ENCODE assay signal across 8 mouse cellular contexts in the genomic region with DNA sequence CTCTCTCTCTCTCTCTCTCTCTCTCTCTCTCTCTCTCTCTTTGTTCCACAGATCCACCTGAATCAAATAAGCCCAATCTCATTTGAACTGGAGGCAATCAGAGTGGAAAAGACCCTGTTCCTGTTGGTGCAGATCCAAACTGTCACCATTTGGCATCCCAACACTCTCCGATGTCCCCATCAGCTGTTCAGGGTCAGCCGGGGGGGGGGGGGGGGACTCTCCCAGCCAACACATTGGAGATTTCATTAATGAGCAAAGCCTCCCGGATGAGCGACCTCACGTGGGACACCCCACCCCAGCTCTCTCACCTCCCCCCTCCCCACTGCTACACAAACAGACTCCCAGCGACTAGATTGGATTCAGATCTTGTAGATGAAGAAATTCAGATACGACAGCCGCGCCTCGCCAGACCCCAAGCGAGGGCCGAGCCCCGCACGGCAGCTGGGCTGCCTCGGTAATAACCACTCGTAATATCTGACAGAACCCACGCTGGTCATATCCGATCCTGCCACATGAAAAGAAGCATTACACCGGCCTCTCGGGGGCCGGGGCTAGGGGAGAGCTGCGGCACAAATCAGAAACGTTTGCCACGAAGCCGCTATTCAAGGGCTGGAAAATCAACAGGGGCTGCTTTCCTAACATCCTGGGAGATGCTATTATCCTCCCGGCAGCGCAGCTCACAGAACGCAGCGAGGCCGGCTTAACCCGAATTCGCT.
DNase-seq lines count a peak whose midpoint lies in the region; ATAC-seq lines count a peak whose summit lies in the region.
"Had no signal": no experiment of that assay in that cellular context is flagged by ENCODE, and none has a peak within 500 bp of the region (broad histone marks: within the 10 kb centered on the region; RNA-seq: fewer than 3 reads in every experiment).

No protein-coding gene starts in this region.

- no peaks in the 10 kb centered on the region; the same call in 1 of the 2 replicates for H3K27me3 ChIP-seq in lung, embryonic 16.5 days (ENCODE audit: control insufficient read depth, insufficient read depth, low read depth, low read length)
- no peaks in the 10 kb centered on the region for H3K27me3 ChIP-seq in forebrain, embryonic 16.5 days (replicated peaks; ENCODE audit: control insufficient read depth, insufficient read depth, low read length)
- H3K27me3 ChIP-seq in midbrain, embryonic 10.5 days (ENCODE audit: low read depth, poor library complexity, severe bottlenecking) = peaks cover 99% of the 10 kb centered on the region

- no peaks in the 10 kb centered on the region for H3K9me3 ChIP-seq in lung, embryonic 16.5 days (ENCODE audit: control insufficient read depth, low read length)
- no peaks in the 10 kb centered on the region for H3K9me3 ChIP-seq in forebrain, embryonic 16.5 days (ENCODE audit: control insufficient read depth, low read length)
- H3K9me3 ChIP-seq in midbrain, embryonic 10.5 days (replicated peaks) = no peaks in the 10 kb centered on the region

- DNase-seq in lung, adult 18-20 months = no peak
- DNase-seq in midbrain, embryonic 10.5 days (ENCODE audit: low spot score) = peak; percentile 44
- DNase-seq in urinary bladder, postnatal 4 days (ENCODE audit: low spot score in 2 of 2) = no peak
- no peak for DNase-seq in MN1 (ENCODE audit: low spot score)

- H3K9ac ChIP-seq in lung, embryonic 16.5 days (ENCODE audit: low read length) = peak overlapping the region; percentile 31; the same call in 1 of the 2 replicates
- H3K9ac ChIP-seq in forebrain, embryonic 16.5 days (replicated peaks; ENCODE audit: low read depth, low read length) = peak overlapping the region; percentile 35

- H3K4me3 ChIP-seq in lung, embryonic 16.5 days (ENCODE audit: low read length) = no peak overlapping the region
- no peak overlapping the region for H3K4me3 ChIP-seq in forebrain, embryonic 16.5 days (replicated peaks; ENCODE audit: low read length)
- peak overlapping the region; percentile 38 for H3K4me3 ChIP-seq in midbrain, embryonic 10.5 days

- H3K36me3 ChIP-seq in lung, embryonic 16.5 days (ENCODE audit: control insufficient read depth, insufficient read depth, low read length) = no peaks in the 10 kb centered on the region
- H3K36me3 ChIP-seq in forebrain, embryonic 16.5 days (ENCODE audit: control insufficient read depth, insufficient read depth) = no peaks in the 10 kb centered on the region
- H3K36me3 ChIP-seq in midbrain, embryonic 10.5 days = no peaks in the 10 kb centered on the region

- H3K27ac ChIP-seq in lung, embryonic 16.5 days (ENCODE audit: low read length) = no peak overlapping the region
- peak overlapping the region; percentile 84 for H3K27ac ChIP-seq in forebrain, embryonic 16.5 days (ENCODE audit: low read length)
- H3K27ac ChIP-seq in midbrain, embryonic 10.5 days (replicated peaks) = peak overlapping the region; percentile 81

- no peak for ATAC-seq in lung, embryonic 16.5 days (ENCODE audit: low read depth)
- no peak for ATAC-seq in forebrain, embryonic 16.5 days
- no peak for ATAC-seq in inflammation-experienced regulatory T-cells, adult 6 months
- ATAC-seq: Patski had no signal

- WGBS in lung, embryonic 16.5 days = 24% methylated on average over 31 of the region's 32 CpGs
- 24% methylated on average over 31 of the region's 32 CpGs for WGBS in forebrain, embryonic 16.5 days
- 22% methylated on average over 31 of the region's 32 CpGs for WGBS in midbrain, embryonic 10.5 days

- H3K4me2 ChIP-seq in lung, embryonic 16.5 days (ENCODE audit: low read depth, low read length) = peak overlapping the region; percentile 11
- peak overlapping the region; percentile 38 for H3K4me2 ChIP-seq in forebrain, embryonic 16.5 days (ENCODE audit: low read length)

- peaks cover 16% of the 10 kb centered on the region for H3K4me1 ChIP-seq in lung, embryonic 16.5 days (replicated peaks; ENCODE audit: control insufficient read depth, insufficient read depth, low read length)
- H3K4me1 ChIP-seq in forebrain, embryonic 16.5 days (replicated peaks; ENCODE audit: control insufficient read depth, insufficient read depth, low read length) = peaks cover 43% of the 10 kb centered on the region
- peaks cover 68% of the 10 kb centered on the region for H3K4me1 ChIP-seq in midbrain, embryonic 10.5 days
